Mouse (Mus musculus) adrenal gland, adult (tissue): ENCODE measurements around the gene Krtap20-2.
"Not testable (repeated sequence)": the region's sequence is repeated elsewhere in the genome, so short reads cannot be mapped to it uniquely, and the experiment has no call there.

Experiments
- DNase-seq, 2 experiments: peaks; one replicate each; pipeline ENCODE4 v3.0.0; 2022 to 2023; ENCODE audit warnings: low spot score in 1 of 2; ENCODE audit not compliant: inconsistent age in 2 of 2

The Krtap20-2 gene

GRCm38 (mm10) chr16:89205561-89205960 is at the start of gene Krtap20-2:
Krtap20-2 (plus strand) TSS chr16:89205861.
- DNase-seq: no peak

GRCm38 (mm10) chr16:89157652-89158051 is 48.0 kb upstream of the Krtap20-2 start, which contains the start of gene Gm9789:
Gm9789 (plus strand) TSS chr16:89157952.
- DNase-seq: no peak

- not testable (repeated sequence) for DNase-seq
Measured at GRCm38 (mm10) chr16:89169190-89169589, 36.5 kb upstream of the Krtap20-2 start, which contains the start of gene Gm7735. Gm7735 (plus strand) TSS chr16:89169490.

GRCm38 (mm10) chr16:89174435-89174834 is 31.2 kb upstream of the Krtap20-2 start, which contains the start of gene 1110057P08Rik:
1110057P08Rik (plus strand) TSS chr16:89174735.
- no peak for DNase-seq

GRCm38 (mm10) chr16:89188621-89189020 is 17.0 kb upstream of the Krtap20-2 start:
- no peak for DNase-seq
